Mouse (Mus musculus) stomach, embryonic 15.5 days (tissue): ENCODE measurements around the gene Afm. TPM values are rescaled to one million over a fixed set of nuclear protein-coding genes. Genes with fewer than 3 reads are reported as not detected.
A peak's percentile ranks its signal among the peaks of the same experiment; 100 is the strongest.

Experiments used
- ATAC-seq: fragments of 200-750 bp; cut with Nextera tagmentation; 2 replicates; pipeline ENCODE4 v1.8.0; 2017; ENCODE audit warnings: low read depth, moderate number of reproducible peaks, moderate TSS enrichment; ENCODE audit not compliant: insufficient read depth, low FRiP score
- H3K27ac ChIP-seq: fragments of 300-500 bp; sonication (generic); 2 replicates; pipeline ENCODE4 v1.5.1; 2015; ENCODE audit warnings: mild to moderate bottlenecking, inconsistent platforms
- H3K27me3 ChIP-seq: fragments of 300-500 bp; sonication (generic); replicated peaks from 2 replicates; pipeline ENCODE4 v1.6.1; 2015; ENCODE audit warnings: inconsistent platforms
- H3K36me3 ChIP-seq: fragments of 300-500 bp; sonication (generic); 2 replicates; pipeline ENCODE4 v1.6.1; 2015; ENCODE audit warnings: inconsistent platforms
- H3K4me1 ChIP-seq: fragments of 300-500 bp; sonication (generic); 2 replicates; pipeline ENCODE4 v1.6.1; 2015; ENCODE audit warnings: inconsistent platforms
- H3K4me2 ChIP-seq: fragments of 300-500 bp; sonication (generic); 2 replicates; pipeline ENCODE4 v1.6.1; 2015; ENCODE audit warnings: mild to moderate bottlenecking, inconsistent platforms
- H3K4me3 ChIP-seq: fragments of 300-500 bp; sonication (generic); replicated peaks from 2 replicates; pipeline ENCODE4 v1.5.1; 2015; ENCODE audit warnings: inconsistent platforms
- H3K9ac ChIP-seq: fragments of 300-500 bp; sonication (generic); 2 replicates; pipeline ENCODE4 v1.6.1; 2015; ENCODE audit warnings: inconsistent platforms
- H3K9me3 ChIP-seq: fragments of 300-500 bp; sonication (generic); 2 replicates; pipeline ENCODE4 v1.6.1; 2016; ENCODE audit warnings: inconsistent platforms
- WGBS: fragments of 180-500 bp; shearing (Covaris S2); methylation state at CpG from one replicate; pipeline ENCODE4 v1.1.7; 2015; 5-methylcytosine and 5-hydroxymethylcytosine counted together
- polyA plus RNA-seq: library from polyadenylated mRNA; unstranded; fragments of >200 nt; fragmentation: Nextera tagmentation; extraction: Ambion mirVana; gene quantifications from 2 replicates; pipeline ENCODE4 v1.2.1, GENCODE M21; 2015

The Afm gene
- polyA plus RNA-seq, 1 experiment from 2014 or later: 6.4 TPM

GRCm38 (mm10) chr5:90561721-90562275, 43.1 kb downstream of the Afm start:
- H3K27me3 ChIP-seq: no peaks in the 10 kb centered on the region
- 93% methylated on average over 11 of the region's 11 CpGs for WGBS

GRCm38 (mm10) chr5:90562880-90563279, 44.1 kb downstream of the Afm start:
- Histone ChIP-seq H3K9me3 (no peaks in the 10 kb centered on the region), H3K36me3 (no peaks in the 10 kb centered on the region), H3K27ac (no peak overlapping the region), H3K27me3 (no peaks in the 10 kb centered on the region), H3K4me1 (no peaks in the 10 kb centered on the region), H3K4me2 (no peak overlapping the region), H3K4me3 (no peak overlapping the region), H3K9ac (no peak overlapping the region)
- ATAC-seq: no peak
- WGBS: 73% methylated on average over 4 of the region's 4 CpGs

More at GRCm38 (mm10) chr5:90561721-90562275, 43.1 kb downstream of the Afm start:
- Histone ChIP-seq H3K4me1 (no peaks in the 10 kb centered on the region), H3K9ac (no peak overlapping the region), H3K4me2 (no peak overlapping the region), H3K9me3 (no peaks in the 10 kb centered on the region), H3K4me3 (no peak overlapping the region), H3K36me3 (no peaks in the 10 kb centered on the region), H3K27ac (no peak overlapping the region)
- no peak for ATAC-seq

- Histone ChIP-seq H3K27ac (no peak overlapping the region), H3K27me3 (no peaks in the 10 kb centered on the region), H3K9me3 (no peaks in the 10 kb centered on the region), H3K4me2 (no peak overlapping the region), H3K4me3 (no peak overlapping the region), H3K36me3 (no peaks in the 10 kb centered on the region), H3K4me1 (no peaks in the 10 kb centered on the region), H3K9ac (no peak overlapping the region)
- WGBS: 75% methylated on average over 4 of the region's 4 CpGs
- ATAC-seq: no peak
Measured at GRCm38 (mm10) chr5:90564161-90564560, 45.4 kb downstream of the Afm start.

- Histone ChIP-seq H3K36me3 (no peaks in the 10 kb centered on the region), H3K4me2 (no peak overlapping the region), H3K9me3 (no peaks in the 10 kb centered on the region), H3K27me3 (no peaks in the 10 kb centered on the region), H3K27ac (no peak overlapping the region), H3K4me1 (no peaks in the 10 kb centered on the region), H3K9ac (no peak overlapping the region), H3K4me3 (no peak overlapping the region)
- WGBS: 74% methylated on average over 6 of the region's 6 CpGs
- no peak for ATAC-seq
Measured at GRCm38 (mm10) chr5:90565205-90565604, 46.5 kb downstream of the Afm start.

- no peak overlapping the region for H3K9ac ChIP-seq
- no peak overlapping the region for H3K27ac ChIP-seq
- H3K36me3 ChIP-seq: no peaks in the 10 kb centered on the region
- no peaks in the 10 kb centered on the region for H3K4me1 ChIP-seq
- 65% methylated on average over 5 of the region's 5 CpGs for whole genome bisulfite sequencing
- H3K4me3 ChIP-seq: no peak overlapping the region
- no peaks in the 10 kb centered on the region for H3K9me3 ChIP-seq
- no peak overlapping the region for H3K4me2 ChIP-seq
- no peak for ATAC-seq
- no peaks in the 10 kb centered on the region for H3K27me3 ChIP-seq
Measured at GRCm38 (mm10) chr5:90567788-90568187, 49.1 kb downstream of the Afm start.

GRCm38 (mm10) chr5:90568338-90568737, 49.6 kb downstream of the Afm start:
- peak; percentile 76 for ATAC-seq
- H3K9me3 ChIP-seq: no peaks in the 10 kb centered on the region
- no peaks in the 10 kb centered on the region for H3K27me3 ChIP-seq
- no peak overlapping the region for H3K4me3 ChIP-seq
- H3K9ac ChIP-seq: no peak overlapping the region
- no peaks in the 10 kb centered on the region for H3K36me3 ChIP-seq
- H3K27ac ChIP-seq: no peak overlapping the region
- H3K4me1 ChIP-seq: no peaks in the 10 kb centered on the region
- no peak overlapping the region for H3K4me2 ChIP-seq

GRCm38 (mm10) chr5:90571216-90571615, 52.5 kb downstream of the Afm start:
- no peaks in the 10 kb centered on the region for H3K27me3 ChIP-seq
- H3K4me3 ChIP-seq: no peak overlapping the region
- no peak for ATAC-seq
- H3K9ac ChIP-seq: no peak overlapping the region
- no peak overlapping the region for H3K4me2 ChIP-seq
- no peaks in the 10 kb centered on the region for H3K36me3 ChIP-seq
- WGBS: 29% methylated on average over 3 of the region's 3 CpGs
- H3K4me1 ChIP-seq: no peaks in the 10 kb centered on the region
- no peaks in the 10 kb centered on the region for H3K9me3 ChIP-seq
- H3K27ac ChIP-seq: no peak overlapping the region

- Histone ChIP-seq H3K9ac (no peak overlapping the region), H3K36me3 (no peaks in the 10 kb centered on the region), H3K4me2 (no peak overlapping the region), H3K27ac (no peak overlapping the region), H3K27me3 (no peaks in the 10 kb centered on the region), H3K9me3 (no peaks in the 10 kb centered on the region), H3K4me3 (no peak overlapping the region), H3K4me1 (peaks cover 4% of the 10 kb centered on the region; the same call in 1 of the 2 replicates)
- 23% methylated on average over 9 of the region's 9 CpGs for WGBS
- no peak for ATAC-seq
Measured at GRCm38 (mm10) chr5:90577751-90578150, 59.0 kb downstream of the Afm start.

GRCm38 (mm10) chr5:90579556-90579955, 60.8 kb downstream of the Afm start:
- Histone ChIP-seq H3K36me3 (no peaks in the 10 kb centered on the region), H3K4me3 (no peak overlapping the region), H3K27ac (no peak overlapping the region), H3K27me3 (no peaks in the 10 kb centered on the region), H3K4me2 (no peak overlapping the region), H3K4me1 (peaks cover 4% of the 10 kb centered on the region; the same call in 1 of the 2 replicates), H3K9me3 (no peaks in the 10 kb centered on the region), H3K9ac (no peak overlapping the region)
- no peak for ATAC-seq
- 89% methylated on average over 9 of the region's 9 CpGs for WGBS

GRCm38 (mm10) chr5:90582179-90582578, 63.4 kb downstream of the Afm start:
- H3K4me2 ChIP-seq: no peak overlapping the region
- no peak for ATAC-seq
- no peaks in the 10 kb centered on the region for H3K9me3 ChIP-seq
- H3K9ac ChIP-seq: no peak overlapping the region
- peaks cover 4% of the 10 kb centered on the region; the same call in 1 of the 2 replicates for H3K4me1 ChIP-seq
- 69% methylated on average over 6 of the region's 6 CpGs for WGBS
- no peak overlapping the region for H3K4me3 ChIP-seq
- no peak overlapping the region for H3K27ac ChIP-seq
- H3K36me3 ChIP-seq: no peaks in the 10 kb centered on the region
- no peaks in the 10 kb centered on the region for H3K27me3 ChIP-seq

GRCm38 (mm10) chr5:90584799-90585198, 66.1 kb downstream of the Afm start:
- H3K36me3 ChIP-seq: no peaks in the 10 kb centered on the region
- H3K27me3 ChIP-seq: no peaks in the 10 kb centered on the region
- H3K27ac ChIP-seq: no peak overlapping the region
- no peaks in the 10 kb centered on the region for H3K9me3 ChIP-seq
- H3K4me1 ChIP-seq: no peaks in the 10 kb centered on the region
- ATAC-seq: no peak
- no peak overlapping the region for H3K9ac ChIP-seq
- WGBS: 73% methylated on average over 7 of the region's 7 CpGs
- H3K4me2 ChIP-seq: no peak overlapping the region
- no peak overlapping the region for H3K4me3 ChIP-seq

- no peak overlapping the region for H3K4me3 ChIP-seq
- 71% methylated on average over 5 of the region's 5 CpGs for WGBS
- H3K9me3 ChIP-seq: no peaks in the 10 kb centered on the region
- H3K9ac ChIP-seq: no peak overlapping the region
- H3K27me3 ChIP-seq: no peaks in the 10 kb centered on the region
- H3K36me3 ChIP-seq: no peaks in the 10 kb centered on the region
- H3K4me1 ChIP-seq: no peaks in the 10 kb centered on the region
- no peak overlapping the region for H3K4me2 ChIP-seq
- ATAC-seq: no peak
- no peak overlapping the region for H3K27ac ChIP-seq
Measured at GRCm38 (mm10) chr5:90586511-90586910, 67.8 kb downstream of the Afm start.

GRCm38 (mm10) chr5:90588104-90588503, 69.4 kb downstream of the Afm start:
- no peak for ATAC-seq
- Histone ChIP-seq H3K4me1 (0 out of 2 replicates have a peak, but pooled peaks cover 6% of the 10 kb centered on the region), H3K27me3 (no peaks in the 10 kb centered on the region), H3K36me3 (no peaks in the 10 kb centered on the region), H3K4me3 (no peak overlapping the region), H3K9me3 (no peaks in the 10 kb centered on the region), H3K9ac (no peak overlapping the region), H3K4me2 (no peak overlapping the region), H3K27ac (no peak overlapping the region)
- 90% methylated on average over 5 of the region's 5 CpGs for WGBS
